Mouse (Mus musculus) heart, adult 2 months (tissue): ENCODE measurements around the gene Hprt.
A peak's percentile ranks its signal among the peaks of the same experiment; 100 is the strongest.

Experiments used
- CTCF ChIP-seq: fragments of 200-600 bp; IDR thresholded peaks from 2 replicates; pipeline ENCODE4 v1.8.1; 2022; ENCODE audit warnings: antibody characterized with exemption, mild to moderate bottlenecking, moderate library complexity
- EP300 ChIP-seq: fragments of 200-500 bp; IDR thresholded peaks from 2 replicates; pipeline ENCODE4 v1.6.1; 2011; ENCODE audit warnings: low read depth, low read length, control low read depth; ENCODE audit not compliant: insufficient read depth

- peak; percentile 77 for TF ChIP-seq CTCF
- no peak for TF ChIP-seq EP300
Observed at GRCm38 (mm10) chrX:52949713-52950112, 38.2 kb upstream of the Hprt start.
